Mouse (Mus musculus): ENCODE data around the gene Lfng.

Gene Lfng

GRCm38 (mm10) chr5:140639312-140639711, 32.2 kb downstream of the Lfng start:
- in situ Hi-C loops (cut with MboI, MseI), result no loop called here

GRCm38 (mm10) chr5:140639871-140640270, 32.8 kb downstream of the Lfng start:
- in situ Hi-C loops (cut with MboI, MseI), result no loop called here

GRCm38 (mm10) chr5:140640812-140641211, 33.7 kb downstream of the Lfng start:
- in situ Hi-C loops (cut with MboI, MseI), result no loop called here

GRCm38 (mm10) chr5:140641254-140641928, 34.3 kb downstream of the Lfng start:
- in situ Hi-C loops (cut with MboI, MseI), result no loop called here

GRCm38 (mm10) chr5:140642076-140642475, 35.0 kb downstream of the Lfng start:
- in situ Hi-C loops (cut with MboI, MseI), result no loop called here

GRCm38 (mm10) chr5:140644263-140644662, 37.1 kb downstream of the Lfng start:
- in situ Hi-C loops (cut with MboI, MseI), result no loop called here

GRCm38 (mm10) chr5:140644702-140645201, 37.6 kb downstream of the Lfng start:
- in situ Hi-C loops (cut with MboI, MseI), result loop anchor here (5.0 kb wide), 1 partner anchor 1257 kb away; no protein-coding TSS in a partner anchor

GRCm38 (mm10) chr5:140645454-140645853, 38.3 kb downstream of the Lfng start:
- in situ Hi-C loops (cut with MboI, MseI), result loop anchor here (5.0 kb wide), 1 partner anchor 1258 kb away; no protein-coding TSS in a partner anchor

GRCm38 (mm10) chr5:140646171-140646570, 39.1 kb downstream of the Lfng start:
- in situ Hi-C loops (cut with MboI, MseI), result loop anchor here (5.0 kb wide), 1 partner anchor 1259 kb away; no protein-coding TSS in a partner anchor

- in situ Hi-C loops (cut with MboI, MseI), result loop anchor here (5.0 kb wide), 1 partner anchor 1260 kb away; no protein-coding TSS in a partner anchor
Observed at GRCm38 (mm10) chr5:140647031-140647760, 40.1 kb downstream of the Lfng start.

- in situ Hi-C loops (cut with MboI, MseI), result loop anchor here (5.0 kb wide), 1 partner anchor 1261 kb away; no protein-coding TSS in a partner anchor
Observed at GRCm38 (mm10) chr5:140647821-140648518, 40.9 kb downstream of the Lfng start.

GRCm38 (mm10) chr5:140648519-140649100, 41.5 kb downstream of the Lfng start, which contains the start of gene Ttyh3:
Ttyh3 (minus strand) TSS chr5:140649031.
- in situ Hi-C loops (cut with MboI, MseI), result loop anchor here (5.0 kb wide), 1 partner anchor 1261 kb away; no protein-coding TSS in a partner anchor

GRCm38 (mm10) chr5:140649101-140649667, 42.1 kb downstream of the Lfng start:
- in situ Hi-C loops (cut with MboI, MseI), result loop anchor here (5.0 kb wide), 1 partner anchor 1262 kb away; no protein-coding TSS in a partner anchor

- in situ Hi-C loops (cut with MboI, MseI), result loop anchor here (5.0 kb wide), 1 partner anchor 1263 kb away; no protein-coding TSS in a partner anchor
Observed at GRCm38 (mm10) chr5:140649881-140650414, 42.8 kb downstream of the Lfng start.

- in situ Hi-C loops (cut with MboI, MseI), result no loop called here
Observed at GRCm38 (mm10) chr5:140651231-140651630, 44.1 kb downstream of the Lfng start.

GRCm38 (mm10) chr5:140652587-140652986, 45.5 kb downstream of the Lfng start:
- in situ Hi-C loops (cut with MboI, MseI), result no loop called here

- in situ Hi-C loops (cut with MboI, MseI), result no loop called here
Observed at GRCm38 (mm10) chr5:140654096-140654845, 47.2 kb downstream of the Lfng start.

- in situ Hi-C loops (cut with MboI, MseI), result no loop called here
Observed at GRCm38 (mm10) chr5:140659607-140660272, 52.6 kb downstream of the Lfng start.

GRCm38 (mm10) chr5:140660398-140660797, 53.3 kb downstream of the Lfng start:
- in situ Hi-C loops (cut with MboI, MseI), result no loop called here
